ENCODE assay signal across 21 mouse cellular contexts in the genomic region with DNA sequence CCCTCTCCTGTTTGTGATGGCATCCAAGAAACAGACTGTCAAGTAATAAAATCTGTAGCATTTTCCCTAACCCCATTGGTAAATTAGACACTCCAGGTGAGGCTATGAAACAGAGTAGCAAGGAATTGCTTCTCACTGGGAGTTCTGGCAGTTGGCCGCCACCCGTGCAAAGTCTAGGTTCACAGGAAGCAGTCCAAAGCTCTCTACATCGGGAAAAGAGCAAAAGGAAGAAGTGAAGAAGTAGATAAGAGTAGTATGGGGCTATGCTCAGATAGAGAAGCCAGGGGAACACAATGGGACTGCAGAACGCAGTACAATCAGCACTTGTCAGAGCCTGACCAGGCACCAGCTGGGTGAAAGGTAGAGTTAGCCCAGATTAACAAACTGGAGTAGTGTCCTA.
"Had no signal": no experiment of that assay in that cellular context is flagged by ENCODE, and none has a peak within 500 bp of the region (broad histone marks: within the 10 kb centered on the region; RNA-seq: fewer than 3 reads in every experiment).

No protein-coding gene starts in this region.

- H3K27me3 ChIP-seq: hindbrain, embryonic 13.5 days; hindbrain, embryonic 15.5 days; limb, embryonic 12.5 days; liver, embryonic 12.5 days had no signal

- H3K9me3 ChIP-seq: heart, embryonic 10.5 days; heart, embryonic 12.5 days; hindbrain, embryonic 13.5 days; hindbrain, embryonic 15.5 days; limb, embryonic 10.5 days; limb, embryonic 12.5 days; liver, embryonic 12.5 days had no signal

- H3K27ac ChIP-seq: heart, embryonic 10.5 days; hindbrain, embryonic 13.5 days; hindbrain, embryonic 15.5 days; hindbrain, postnatal 0 days; layer of hippocampus, adult 2 months; left cerebral cortex, adult 2 months; limb, embryonic 10.5 days; limb, embryonic 12.5 days; liver, embryonic 12.5 days; liver, embryonic 14.5 days had no signal

- H3K9ac ChIP-seq: heart, embryonic 12.5 days; hindbrain, embryonic 13.5 days; hindbrain, embryonic 15.5 days; limb, embryonic 12.5 days; liver, embryonic 12.5 days; liver, embryonic 14.5 days had no signal

- H3K4me1 ChIP-seq: heart, embryonic 10.5 days; heart, embryonic 12.5 days; hindbrain, embryonic 15.5 days; limb, embryonic 10.5 days; limb, embryonic 12.5 days; liver, embryonic 12.5 days had no signal

- ATAC-seq: hindbrain, postnatal 0 days; liver, embryonic 12.5 days had no signal

- H3K4me2 ChIP-seq: heart, embryonic 12.5 days; hindbrain, embryonic 13.5 days; hindbrain, embryonic 15.5 days; limb, embryonic 12.5 days; liver, embryonic 12.5 days had no signal

- DNase-seq: gastrocnemius, postnatal 14 days; gastrocnemius, postnatal 36 days; heart, adult 18-20 months; heart, postnatal 10 days; kidney, adult 18-20 months; kidney, adult 8-10 months; kidney, postnatal 10 days; kidney, postnatal 25 days; kidney, postnatal 4 days; liver had no signal

- H3K4me3 ChIP-seq: heart, embryonic 10.5 days; heart, embryonic 12.5 days; hindbrain, embryonic 13.5 days; hindbrain, embryonic 15.5 days; layer of hippocampus, adult 2 months; left cerebral cortex, adult 2 months; limb, embryonic 10.5 days; limb, embryonic 12.5 days; liver, embryonic 12.5 days had no signal

- H3K36me3 ChIP-seq: heart, embryonic 10.5 days; heart, embryonic 12.5 days; hindbrain, embryonic 13.5 days; hindbrain, embryonic 15.5 days; limb, embryonic 10.5 days; limb, embryonic 12.5 days; liver, embryonic 12.5 days had no signal
